Mouse (Mus musculus): ENCODE data around the gene Scarf2.

- TF ChIP-seq CTCF (IDR thresholded peaks at IDR 0.05; ENCODE audit: insufficient read depth, low read length) (no peak), POLR2A (IDR thresholded peaks at IDR 0.05; ENCODE audit: borderline replicate concordance, extremely low read depth, low read depth, low read length) (no peak)
These were observed 5.4 kb downstream of the Scarf2 start for GRCm38 (mm10) chr16:17802456-17802838.

All from lung, adult 2 months (tissue).